Mouse (Mus musculus): ENCODE results near the gene Ttc39b. TPM values are rescaled to one million over a fixed set of nuclear protein-coding genes. Genes with fewer than 3 reads are reported as not detected.

The Ttc39b gene
- polyA plus RNA-seq, 1 experiment from 2014 or later, result 15.7 TPM

- DNase-seq (ENCODE audit: low spot score) (no peak), ATAC-seq (ENCODE audit: low FRiP score, low TSS enrichment) (no peak)
- Histone ChIP-seq H3K4me2 (replicated peaks; ENCODE audit: low read depth) (no peak overlapping the region), H3K9ac (ENCODE audit: low read length) (no peak overlapping the region), H3K4me1 (replicated peaks; ENCODE audit: control insufficient read depth, insufficient read depth) (no peaks in the 10 kb centered on the region), H3K27me3 (ENCODE audit: control insufficient read depth, insufficient read depth, low read length) (no peaks in the 10 kb centered on the region), H3K4me3 (ENCODE audit: low read depth, low read length) (no peak overlapping the region), H3K9me3 (ENCODE audit: control insufficient read depth, low read length) (no peaks in the 10 kb centered on the region), H3K36me3 (ENCODE audit: control insufficient read depth, insufficient read depth, low read length) (no peaks in the 10 kb centered on the region), H3K27ac (replicated peaks) (no peak overlapping the region)
- 91% methylated on average over 2 of the region's 2 CpGs for WGBS
- TF ChIP-seq EP300 (optimal IDR thresholded peaks at IDR 0.05) (no peak), CTCF (IDR thresholded peaks at IDR 0.05; ENCODE audit: low read depth) (no peak)
Measured at GRCm38 (mm10) chr4:83177471-83177870, 146.6 kb downstream of the Ttc39b start.

GRCm38 (mm10) chr4:83174946-83175345, 149.1 kb downstream of the Ttc39b start:
- DNase-seq (ENCODE audit: low spot score) (no peak), ATAC-seq (ENCODE audit: low FRiP score, low TSS enrichment) (no peak)
- Histone ChIP-seq H3K9ac (ENCODE audit: low read length) (no peak overlapping the region), H3K36me3 (ENCODE audit: control insufficient read depth, insufficient read depth, low read length) (no peaks in the 10 kb centered on the region), H3K27ac (replicated peaks) (no peak overlapping the region), H3K4me3 (ENCODE audit: low read depth, low read length) (no peak overlapping the region), H3K4me2 (replicated peaks; ENCODE audit: low read depth) (no peak overlapping the region), H3K9me3 (ENCODE audit: control insufficient read depth, low read length) (no peaks in the 10 kb centered on the region), H3K27me3 (ENCODE audit: control insufficient read depth, insufficient read depth, low read length) (no peaks in the 10 kb centered on the region), H3K4me1 (replicated peaks; ENCODE audit: control insufficient read depth, insufficient read depth) (no peaks in the 10 kb centered on the region)
- WGBS, result 83% methylated on average over 8 of the region's 8 CpGs
- TF ChIP-seq CTCF (IDR thresholded peaks at IDR 0.05; ENCODE audit: low read depth) (no peak), EP300 (optimal IDR thresholded peaks at IDR 0.05) (no peak)

- Histone ChIP-seq H3K27ac (replicated peaks) (no peak overlapping the region), H3K4me1 (replicated peaks; ENCODE audit: control insufficient read depth, insufficient read depth) (no peaks in the 10 kb centered on the region), H3K9ac (ENCODE audit: low read length) (no peak overlapping the region), H3K4me3 (ENCODE audit: low read depth, low read length) (no peak overlapping the region), H3K9me3 (ENCODE audit: control insufficient read depth, low read length) (no peaks in the 10 kb centered on the region), H3K27me3 (ENCODE audit: control insufficient read depth, insufficient read depth, low read length) (no peaks in the 10 kb centered on the region), H3K36me3 (ENCODE audit: control insufficient read depth, insufficient read depth, low read length) (no peaks in the 10 kb centered on the region), H3K4me2 (replicated peaks; ENCODE audit: low read depth) (no peak overlapping the region)
- WGBS, result 38% methylated on average over 3 of the region's 3 CpGs
- no peak for TF ChIP-seq CTCF (IDR thresholded peaks at IDR 0.05; ENCODE audit: low read depth)
- no peak for TF ChIP-seq EP300 (optimal IDR thresholded peaks at IDR 0.05)
- ATAC-seq (ENCODE audit: low FRiP score, low TSS enrichment) (no peak; the same call in 1 of the 2 replicates), DNase-seq (ENCODE audit: low spot score) (no peak)
Measured at GRCm38 (mm10) chr4:83172278-83172677, 151.8 kb downstream of the Ttc39b start.

- Histone ChIP-seq H3K4me3 (ENCODE audit: low read depth, low read length) (no peak overlapping the region), H3K4me2 (replicated peaks; ENCODE audit: low read depth) (no peak overlapping the region), H3K9me3 (ENCODE audit: control insufficient read depth, low read length) (no peaks in the 10 kb centered on the region), H3K9ac (ENCODE audit: low read length) (no peak overlapping the region), H3K4me1 (replicated peaks; ENCODE audit: control insufficient read depth, insufficient read depth) (no peaks in the 10 kb centered on the region), H3K27me3 (ENCODE audit: control insufficient read depth, insufficient read depth, low read length) (no peaks in the 10 kb centered on the region), H3K36me3 (ENCODE audit: control insufficient read depth, insufficient read depth, low read length) (no peaks in the 10 kb centered on the region), H3K27ac (replicated peaks) (no peak overlapping the region)
- WGBS, result 79% methylated on average over 9 of the region's 9 CpGs
- DNase-seq (ENCODE audit: low spot score) (no peak), ATAC-seq (ENCODE audit: low FRiP score, low TSS enrichment) (no peak)
- TF ChIP-seq EP300 (optimal IDR thresholded peaks at IDR 0.05), result no peak
Measured at GRCm38 (mm10) chr4:83170741-83171140, 153.3 kb downstream of the Ttc39b start.

Other genes starting within 250 kb of the Ttc39b start
- gene Snapc3, start 93.5 kb upstream of the Ttc39b start, polyA plus RNA-seq (2015; fragmentation: Nextera tagmentation; extraction: Ambion mirVana), result 14.7 and 16.6 TPM in 2 replicates
- gene Psip1, start 162.2 kb upstream of the Ttc39b start, polyA plus RNA-seq (2015; fragmentation: Nextera tagmentation; extraction: Ambion mirVana), result 31.1 and 36.5 TPM in 2 replicates
- 1.0 and 1.4 TPM in 2 replicates for gene Ccdc171, start 201.3 kb upstream of the Ttc39b start, polyA plus RNA-seq (2015; fragmentation: Nextera tagmentation; extraction: Ambion mirVana)

All from stomach, postnatal 0 days (tissue).